Mouse (Mus musculus): Measurements from ENCODE around the gene Rad51. TPM values are rescaled to one million over a fixed set of nuclear protein-coding genes. Genes with fewer than 3 reads are reported as not detected.

Rad51 gene
- polyA plus RNA-seq (2015; fragmentation: Nextera tagmentation; extraction: Ambion mirVana): 8.3 and 9.8 TPM in 2 replicates

DNA sequence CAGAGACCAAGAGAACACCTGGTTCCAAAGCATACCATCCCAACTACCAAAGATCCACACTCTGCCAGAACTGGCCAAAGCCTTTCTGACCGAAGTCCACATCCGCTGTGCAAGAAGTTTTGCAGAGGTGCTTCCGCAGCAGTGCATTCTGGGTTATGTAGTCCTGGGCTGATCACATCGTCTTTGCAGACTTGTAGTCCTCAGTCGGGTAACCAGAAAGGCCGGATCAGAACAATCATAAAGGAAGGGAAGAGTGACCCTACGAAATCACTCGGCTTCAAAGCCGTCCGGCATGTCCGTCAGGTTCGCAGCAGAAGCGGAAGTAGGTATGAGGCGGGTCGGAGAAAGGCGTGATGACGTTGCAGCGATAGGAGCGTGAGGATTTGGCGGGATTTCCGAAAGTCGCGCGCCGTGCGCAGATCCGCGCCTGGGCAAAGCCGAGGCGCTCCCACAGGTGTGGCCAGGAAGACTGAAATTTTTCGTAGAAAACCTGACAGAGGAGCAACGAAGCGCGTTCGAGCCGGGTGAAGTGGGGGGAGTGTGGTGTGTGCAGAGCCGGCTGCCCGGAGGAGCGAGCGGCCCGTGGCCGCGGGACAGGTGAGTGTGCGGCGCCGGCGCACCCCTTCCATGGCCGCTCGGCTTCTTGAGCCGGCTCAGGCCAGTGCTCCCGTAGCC is at the start of gene Rad51:
TSS of gene Rad51 (plus strand) at position 356 of the 675 bp plus-strand sequence.
- Histone ChIP-seq H3K4me1 (peaks cover 13% of the 10 kb centered on the region), H3K27ac (peak within 1 kb of the TSS; percentile 90), H3K27me3 (replicated peaks) (no peaks in the 10 kb centered on the region), H3K4me3 (peak within 1 kb of the TSS; percentile 81), H3K9ac (peak within 1 kb of the TSS; percentile 58), H3K9me3 (no peaks in the 10 kb centered on the region), H3K36me3 (replicated peaks) (no peaks in the 10 kb centered on the region), H3K4me2 (peak within 1 kb of the TSS; percentile 98)
- under 1% methylated on average over 50 of the region's 51 CpGs for WGBS
- ATAC-seq (replicated peaks): peak; percentile 96

DNA sequence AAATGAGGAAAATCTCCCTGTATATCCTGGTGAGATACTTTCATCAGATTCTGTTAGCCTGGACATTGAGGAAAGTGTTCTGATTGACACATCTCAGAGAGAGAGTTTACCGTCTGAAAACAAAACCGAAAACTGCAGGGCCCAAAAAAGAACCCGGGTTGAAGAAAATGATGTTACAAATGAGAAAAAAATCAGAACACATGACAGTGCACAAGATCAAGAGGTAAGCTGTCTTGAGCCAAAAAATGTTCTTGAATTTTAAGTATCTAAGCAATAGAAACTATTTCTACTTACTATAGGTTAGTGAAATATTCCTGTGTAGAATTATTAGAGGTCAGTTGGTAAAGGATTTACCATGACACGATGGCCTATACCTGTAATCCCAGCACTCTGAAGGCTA is 40.2 kb upstream of the Rad51 start:
- Histone ChIP-seq H3K4me2 (no peak overlapping the region), H3K4me3 (no peak overlapping the region), H3K27me3 (replicated peaks) (no peaks in the 10 kb centered on the region), H3K27ac (no peak overlapping the region), H3K9ac (no peak overlapping the region), H3K9me3 (no peaks in the 10 kb centered on the region), H3K4me1 (no peaks in the 10 kb centered on the region), H3K36me3 (replicated peaks) (no peaks in the 10 kb centered on the region)
- no peak for ATAC-seq (replicated peaks)
- WGBS: 95% methylated on average over 4 of the region's 4 CpGs

DNA sequence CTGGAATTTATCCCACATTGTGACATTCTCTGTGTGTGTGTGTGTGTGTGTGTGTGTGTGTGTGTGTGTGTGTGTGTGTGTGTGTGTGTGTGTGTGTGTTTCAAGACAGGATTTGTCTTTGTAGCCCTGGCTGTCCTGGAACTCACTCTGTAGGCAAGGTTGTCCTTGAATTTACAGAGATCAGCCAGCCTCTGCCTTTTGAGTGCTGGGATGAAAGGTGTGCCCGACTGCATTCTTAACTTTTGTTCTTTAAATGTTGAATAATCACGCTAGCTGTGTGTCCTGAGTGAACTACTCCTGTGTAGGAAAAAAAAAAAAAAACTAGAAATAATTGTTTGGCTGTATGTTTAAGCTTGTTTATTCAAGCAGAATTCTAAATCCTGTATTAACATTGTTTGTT is 26.4 kb upstream of the Rad51 start:
- no peaks in the 10 kb centered on the region for H3K27me3 ChIP-seq (replicated peaks)
- no peak overlapping the region for H3K9ac ChIP-seq
- no peaks in the 10 kb centered on the region for H3K9me3 ChIP-seq
- no peak overlapping the region for H3K4me3 ChIP-seq
- H3K36me3 ChIP-seq (replicated peaks): no peaks in the 10 kb centered on the region; the same call in 1 of the 2 replicates
- no peaks in the 10 kb centered on the region for H3K4me1 ChIP-seq
- 88% methylated on average over 2 of the region's 2 CpGs for WGBS
- no peak for ATAC-seq (replicated peaks)
- H3K27ac ChIP-seq: no peak overlapping the region
- no peak overlapping the region for H3K4me2 ChIP-seq

DNA sequence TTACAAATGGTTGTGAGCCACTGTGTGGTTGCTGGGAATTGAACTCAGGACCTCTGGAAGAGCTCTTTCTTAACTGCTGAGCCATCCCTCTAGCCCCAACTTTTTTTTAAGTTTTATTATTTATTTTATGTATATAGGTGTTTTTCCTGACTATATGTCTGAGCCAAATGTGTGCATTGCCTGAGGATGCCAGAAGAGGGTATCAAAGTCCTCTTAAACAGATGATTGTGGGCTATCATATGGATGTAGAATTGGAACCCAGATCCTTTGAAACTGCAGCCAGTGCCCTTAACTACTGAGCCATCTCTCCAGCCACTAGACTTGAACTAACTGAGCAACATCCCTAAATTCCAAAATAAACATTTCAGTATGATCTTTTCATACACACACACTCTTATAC is 11.0 kb upstream of the Rad51 start:
- H3K27me3 ChIP-seq (replicated peaks): no peaks in the 10 kb centered on the region
- H3K4me3 ChIP-seq: no peak overlapping the region
- no peak overlapping the region for H3K9ac ChIP-seq
- no peaks in the 10 kb centered on the region for H3K4me1 ChIP-seq
- no peaks in the 10 kb centered on the region for H3K9me3 ChIP-seq
- no peak overlapping the region for H3K27ac ChIP-seq
- H3K4me2 ChIP-seq: no peak overlapping the region
- H3K36me3 ChIP-seq (replicated peaks): no peaks in the 10 kb centered on the region
- ATAC-seq (replicated peaks): no peak

DNA sequence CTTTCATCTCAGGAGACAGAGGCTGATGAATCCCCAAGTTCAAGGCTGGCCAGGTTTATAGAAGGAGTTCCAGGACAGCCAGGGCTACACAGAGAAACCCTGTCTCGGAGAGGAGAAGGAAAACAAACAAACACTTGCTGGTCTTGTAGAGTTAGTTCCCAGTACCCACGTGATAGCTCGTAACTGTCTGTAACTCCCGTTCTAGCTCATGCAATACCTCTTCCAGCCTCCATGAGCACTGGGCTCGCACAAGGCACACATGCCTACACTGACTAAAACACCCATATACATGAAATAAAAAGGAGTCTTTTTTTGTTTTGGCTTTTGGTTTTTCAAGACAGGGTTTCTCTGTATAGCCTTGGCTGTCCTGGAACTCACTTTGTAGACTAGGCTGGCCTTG is 6.0 kb upstream of the Rad51 start:
- no peaks in the 10 kb centered on the region for H3K9me3 ChIP-seq
- H3K4me3 ChIP-seq: no peak overlapping the region
- no peak overlapping the region for H3K27ac ChIP-seq
- H3K4me2 ChIP-seq: no peak overlapping the region
- no peak overlapping the region for H3K9ac ChIP-seq
- no peaks in the 10 kb centered on the region for H3K36me3 ChIP-seq (replicated peaks)
- 90% methylated on average over 5 of the region's 5 CpGs for WGBS
- ATAC-seq (replicated peaks): no peak
- peaks cover 1% of the 10 kb centered on the region for H3K4me1 ChIP-seq
- H3K27me3 ChIP-seq (replicated peaks): no peaks in the 10 kb centered on the region

DNA sequence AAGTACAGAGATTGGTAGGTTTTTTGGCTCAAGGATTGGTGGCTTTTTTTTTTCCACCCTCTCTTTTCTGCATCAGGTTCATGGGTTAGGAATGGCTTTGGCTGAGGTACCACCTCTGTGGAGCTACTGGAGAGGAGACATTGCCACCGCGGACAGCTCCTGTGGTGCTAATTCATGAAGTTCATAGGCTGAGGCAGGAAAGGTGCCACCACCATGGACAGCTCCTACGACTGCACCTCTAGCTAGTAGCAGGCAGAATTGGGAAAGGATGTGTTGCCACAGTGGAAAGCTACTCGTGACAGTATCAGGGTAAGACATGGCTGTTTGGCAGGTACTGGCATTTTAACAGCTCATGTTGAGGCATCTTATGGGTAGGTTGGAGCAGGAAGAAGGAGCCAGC is 4.0 kb upstream of the Rad51 start:
- no peaks in the 10 kb centered on the region for H3K27me3 ChIP-seq (replicated peaks)
- no peak overlapping the region for H3K27ac ChIP-seq
- H3K4me3 ChIP-seq: no peak overlapping the region
- no peaks in the 10 kb centered on the region for H3K9me3 ChIP-seq
- H3K4me1 ChIP-seq: peaks cover 12% of the 10 kb centered on the region
- WGBS: 59% methylated on average over 4 of the region's 4 CpGs
- H3K36me3 ChIP-seq (replicated peaks): no peaks in the 10 kb centered on the region
- no peak overlapping the region for H3K4me2 ChIP-seq
- H3K9ac ChIP-seq: no peak overlapping the region
- no peak for ATAC-seq (replicated peaks)

DNA sequence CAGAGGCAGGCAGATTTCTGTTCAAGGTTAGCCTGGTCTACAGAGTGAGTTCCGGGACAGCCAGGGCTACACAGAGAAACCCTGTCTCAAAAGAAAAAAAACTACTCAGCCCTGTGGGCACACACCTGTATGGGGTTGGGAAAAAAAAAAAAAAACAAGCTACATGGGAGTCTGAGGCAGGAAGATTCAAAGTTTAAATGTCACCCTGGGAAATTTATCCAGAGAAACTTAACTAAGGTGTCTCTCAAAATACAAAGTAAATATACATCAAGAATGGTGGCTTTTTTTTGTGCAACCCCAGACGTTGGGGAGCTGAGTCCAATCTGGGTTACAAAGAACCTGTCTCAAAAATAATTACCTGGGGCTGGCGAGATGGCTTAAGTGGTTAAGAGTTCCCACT is 1.5 kb upstream of the Rad51 start:
- H3K4me1 ChIP-seq: peaks cover 13% of the 10 kb centered on the region
- H3K27me3 ChIP-seq (replicated peaks): no peaks in the 10 kb centered on the region
- H3K4me2 ChIP-seq: no peak overlapping the region
- no peak overlapping the region for H3K27ac ChIP-seq
- no peak overlapping the region for H3K9ac ChIP-seq
- no peaks in the 10 kb centered on the region for H3K9me3 ChIP-seq
- no peaks in the 10 kb centered on the region for H3K36me3 ChIP-seq (replicated peaks)
- H3K4me3 ChIP-seq: no peak overlapping the region
- WGBS: 90% methylated on average over 3 of the region's 3 CpGs
- no peak for ATAC-seq (replicated peaks)

DNA sequence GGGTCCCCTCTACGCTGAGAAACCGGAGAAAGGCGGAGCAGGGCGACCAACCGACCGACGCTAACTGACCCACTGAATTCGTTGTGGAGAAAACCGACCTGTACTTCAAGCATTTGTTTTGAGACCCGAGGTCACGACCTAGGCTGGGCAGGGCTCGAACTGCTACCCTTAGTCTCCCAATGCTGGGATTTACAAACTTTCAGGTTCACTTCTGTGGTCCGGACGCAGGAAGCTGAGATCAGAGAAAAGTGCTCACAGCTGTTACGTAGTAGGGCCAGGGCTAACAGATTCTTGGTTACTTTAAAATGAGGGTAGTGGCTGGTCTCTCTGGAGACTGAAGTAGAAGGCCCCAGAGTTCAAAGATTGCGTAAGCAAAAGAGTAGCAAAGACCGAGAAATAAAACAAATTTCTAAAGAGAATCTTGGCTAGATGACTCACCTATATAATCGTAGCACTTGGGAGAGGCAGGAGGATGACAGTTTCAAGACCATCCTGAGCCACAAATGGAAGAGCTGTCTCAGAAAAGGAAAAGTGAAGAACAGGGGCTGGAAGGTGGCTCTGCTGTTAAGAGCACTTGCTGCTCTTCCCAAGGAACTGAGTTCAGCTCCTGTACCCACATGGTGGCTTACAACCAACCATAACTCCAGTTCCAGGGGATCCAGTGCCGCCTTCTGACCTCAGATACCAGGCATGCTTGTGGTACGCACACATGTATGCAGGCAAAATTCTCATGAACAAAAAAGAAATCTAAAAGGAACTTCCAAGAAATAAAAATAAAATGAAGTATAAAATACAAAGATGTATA is 730 bp downstream of the Rad51 start:
- Histone ChIP-seq H3K4me3 (peak overlapping the region; percentile 81), H3K27me3 (replicated peaks) (no peaks in the 10 kb centered on the region), H3K9me3 (no peaks in the 10 kb centered on the region), H3K9ac (peak overlapping the region; percentile 58; the same call in 1 of the 2 replicates), H3K27ac (no peak overlapping the region), H3K4me2 (peak overlapping the region; percentile 98), H3K4me1 (peaks cover 13% of the 10 kb centered on the region), H3K36me3 (replicated peaks) (no peaks in the 10 kb centered on the region)
- 17% methylated on average over 20 of the region's 20 CpGs for WGBS
- 0 out of 2 replicates have a peak, but pooled peaks have one; percentile 12 for ATAC-seq (replicated peaks)

DNA sequence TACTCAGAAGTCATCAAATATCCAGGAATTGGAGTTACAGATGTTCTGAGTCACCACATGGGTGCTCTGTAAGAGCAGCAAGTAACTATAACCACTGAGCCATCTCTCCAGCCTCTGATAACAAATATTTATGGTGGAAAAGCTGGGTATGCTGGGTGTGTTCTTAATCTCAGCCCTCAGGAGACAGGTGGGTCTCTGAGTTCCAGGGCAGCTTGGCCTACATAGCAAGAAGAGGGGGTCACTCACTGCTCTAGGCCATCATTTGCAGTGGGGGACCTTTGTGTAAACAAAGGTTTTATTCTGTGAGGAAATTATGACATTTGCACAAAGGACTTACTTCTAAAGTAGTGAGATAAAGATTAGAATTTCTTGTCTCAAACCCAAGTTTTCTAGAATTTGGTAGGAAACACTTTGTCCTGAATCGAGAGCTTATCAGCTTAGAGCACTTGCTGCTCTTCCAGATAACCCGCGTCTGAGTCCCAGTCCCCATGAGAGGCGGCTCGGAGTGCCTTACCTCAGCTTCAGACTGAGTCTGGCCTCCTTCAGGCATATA is 23.8 kb downstream of the Rad51 start:
- peaks cover 48% of the 10 kb centered on the region for H3K36me3 ChIP-seq (replicated peaks)
- no peak overlapping the region for H3K4me3 ChIP-seq
- no peak overlapping the region for H3K9ac ChIP-seq
- H3K27me3 ChIP-seq (replicated peaks): no peaks in the 10 kb centered on the region
- no peaks in the 10 kb centered on the region for H3K4me1 ChIP-seq
- no peak for ATAC-seq (replicated peaks)
- H3K4me2 ChIP-seq: no peak overlapping the region
- H3K9me3 ChIP-seq: no peaks in the 10 kb centered on the region
- WGBS: 88% methylated on average over 5 of the region's 5 CpGs
- no peak overlapping the region for H3K27ac ChIP-seq

DNA sequence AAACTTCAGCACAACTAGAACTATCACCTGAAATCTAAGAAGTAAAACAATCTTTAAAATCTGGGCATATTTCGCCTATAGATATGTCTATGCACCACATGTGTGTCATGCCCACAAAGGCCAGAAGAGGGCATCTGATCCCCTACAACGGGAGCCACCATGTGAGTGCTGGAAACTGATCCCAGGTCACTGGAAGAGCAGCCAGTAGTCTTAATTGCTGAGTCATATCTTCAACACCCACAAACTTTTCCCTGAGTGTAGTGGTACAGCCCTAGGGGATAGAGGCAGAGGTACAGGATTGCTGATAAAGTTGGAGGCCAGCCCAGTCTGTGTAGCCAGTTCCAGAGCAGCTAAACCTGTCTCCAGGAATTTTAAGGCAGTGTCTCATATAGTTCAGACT is 32.6 kb downstream of the Rad51 start:
- Histone ChIP-seq H3K4me3 (no peak overlapping the region), H3K4me2 (no peak overlapping the region), H3K9ac (no peak overlapping the region), H3K27me3 (replicated peaks) (no peaks in the 10 kb centered on the region), H3K27ac (no peak overlapping the region), H3K4me1 (no peaks in the 10 kb centered on the region), H3K9me3 (no peaks in the 10 kb centered on the region), H3K36me3 (replicated peaks) (peaks cover 64% of the 10 kb centered on the region)
- no peak for ATAC-seq (replicated peaks)
- 93% methylated on average over 2 of the region's 2 CpGs for WGBS

DNA sequence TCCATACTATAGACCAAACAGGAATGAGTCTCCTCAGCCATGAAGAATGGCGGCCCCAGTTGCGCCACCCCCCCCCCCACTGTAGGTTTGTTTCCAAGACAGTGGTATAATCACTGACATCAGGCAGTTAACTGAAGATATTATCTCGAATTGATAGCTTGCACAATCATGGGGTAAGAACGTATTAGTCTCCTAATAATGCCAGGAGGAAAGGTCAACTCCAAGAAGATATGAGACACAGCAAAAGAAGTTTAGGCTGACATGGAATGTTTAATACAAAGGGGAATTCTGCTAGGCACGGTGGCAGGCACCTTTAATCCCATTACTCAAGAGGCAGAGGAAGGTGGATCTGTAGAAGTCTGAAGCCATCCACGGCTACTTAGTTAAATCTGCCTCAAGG is 33.8 kb downstream of the Rad51 start:
- H3K4me3 ChIP-seq: no peak overlapping the region
- H3K9ac ChIP-seq: no peak overlapping the region
- H3K4me1 ChIP-seq: no peaks in the 10 kb centered on the region
- H3K9me3 ChIP-seq: no peaks in the 10 kb centered on the region
- no peak overlapping the region for H3K4me2 ChIP-seq
- no peak for ATAC-seq (replicated peaks)
- no peaks in the 10 kb centered on the region for H3K27me3 ChIP-seq (replicated peaks)
- H3K36me3 ChIP-seq (replicated peaks): peaks cover 67% of the 10 kb centered on the region
- no peak overlapping the region for H3K27ac ChIP-seq
- 86% methylated on average over 6 of the region's 6 CpGs for whole genome bisulfite sequencing

DNA sequence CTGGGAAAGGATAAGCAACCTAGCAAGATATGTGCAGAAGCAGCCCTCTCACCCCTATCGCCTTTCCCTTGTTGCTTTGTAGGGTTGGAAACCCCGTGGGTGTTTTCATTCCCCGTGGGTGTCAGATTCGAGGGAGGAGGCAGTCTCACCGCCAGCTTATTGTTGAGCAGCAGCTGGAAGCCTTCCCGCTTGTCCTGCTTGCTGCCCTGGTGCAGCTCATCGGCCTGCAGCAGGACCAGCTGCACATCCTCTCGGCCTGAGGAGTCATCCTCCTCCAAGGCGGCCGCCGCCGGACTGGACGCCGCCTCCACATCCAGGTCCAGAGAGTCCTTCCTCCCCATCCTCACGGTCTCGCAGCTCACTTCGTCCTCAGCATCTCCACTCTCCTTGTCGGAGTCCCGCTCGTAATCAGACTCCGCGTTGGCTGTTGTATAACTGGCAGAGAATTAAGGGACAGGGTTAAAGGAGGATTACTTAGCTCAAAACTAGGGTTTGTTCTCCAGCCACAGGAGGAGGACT is 34.6 kb downstream of the Rad51 start:
- Histone ChIP-seq H3K27me3 (replicated peaks) (no peaks in the 10 kb centered on the region), H3K36me3 (replicated peaks) (peaks cover 67% of the 10 kb centered on the region), H3K4me1 (no peaks in the 10 kb centered on the region), H3K4me3 (no peak overlapping the region), H3K9me3 (no peaks in the 10 kb centered on the region), H3K9ac (no peak overlapping the region), H3K4me2 (no peak overlapping the region), H3K27ac (no peak overlapping the region)
- 83% methylated on average over 22 of the region's 22 CpGs for WGBS
- no peak for ATAC-seq (replicated peaks)
